Mouse (Mus musculus): Measurements from ENCODE around the gene Gm21190. TPM values are rescaled to one million over a fixed set of nuclear protein-coding genes. Genes with fewer than 3 reads are reported as not detected.
"Not testable (repeated sequence)": the region's sequence is repeated elsewhere in the genome, so short reads cannot be mapped to it uniquely, and the experiment has no call there.

Gm21190 gene
- polyA plus RNA-seq, 1 experiment, result not detected

DNA sequence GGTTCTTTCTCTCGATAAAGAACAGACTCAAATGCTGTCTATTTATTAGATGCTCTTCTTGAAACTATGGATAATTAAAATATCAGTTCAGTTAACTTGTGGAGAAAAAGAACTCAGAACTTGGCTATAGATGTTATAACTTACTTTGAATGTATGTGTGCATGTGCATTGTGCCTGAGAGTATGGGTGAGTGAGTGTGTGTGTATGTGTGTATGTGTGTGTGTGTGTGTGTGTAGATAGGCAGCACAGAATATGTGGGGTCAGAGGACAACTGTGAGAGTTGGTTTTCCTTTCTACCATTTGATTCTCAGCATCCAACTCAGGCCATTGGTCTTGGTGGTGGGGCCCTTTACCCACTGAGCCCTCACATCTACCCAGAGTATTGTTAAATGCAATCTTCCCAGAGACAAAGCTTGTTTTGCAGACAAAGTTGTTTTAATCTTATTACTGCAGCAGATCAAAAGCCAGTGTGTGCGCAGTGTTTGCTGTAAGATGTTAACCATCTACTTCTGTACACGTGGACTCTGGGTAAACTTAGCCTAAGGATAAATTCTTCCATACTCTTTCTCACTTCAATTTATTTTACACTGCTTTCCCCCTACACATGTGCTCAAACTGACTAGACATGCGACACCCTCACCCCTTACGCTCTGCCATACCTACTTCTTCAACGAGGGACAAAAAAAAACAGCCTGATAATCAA, 21.1 kb downstream of the Gm21190 start:
- H3K36me3 ChIP-seq (replicated peaks; ENCODE audit: low read length); H3K27me3 ChIP-seq (replicated peaks); H3K4me3 ChIP-seq (replicated peaks): not testable (repeated sequence)

DNA sequence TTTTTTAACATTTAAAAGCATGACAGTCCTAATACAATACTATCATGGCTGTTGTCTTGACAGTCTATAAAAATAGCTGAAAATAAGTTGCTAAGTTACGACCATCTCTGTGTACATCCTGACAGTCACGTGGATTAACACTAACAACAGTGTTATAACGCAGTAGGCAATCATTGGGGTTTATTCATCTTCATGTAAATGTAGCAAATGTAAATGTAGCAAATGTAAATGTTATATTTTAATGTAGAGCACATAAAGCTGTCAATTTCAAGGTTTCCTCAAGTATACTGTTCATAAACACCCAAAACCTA, 21.8 kb downstream of the Gm21190 start:
- Histone ChIP-seq H3K4me1 (no peaks in the 10 kb centered on the region), H3K36me3 (replicated peaks; ENCODE audit: low read length) (no peaks in the 10 kb centered on the region), H3K9me3 (peaks cover 6% of the 10 kb centered on the region; the same call in 1 of the 2 replicates), H3K4me3 (replicated peaks) (no peak overlapping the region), H3K27me3 (replicated peaks) (no peaks in the 10 kb centered on the region)
- TF ChIP-seq FLI1 (IDR thresholded peaks at IDR 0.05; ENCODE audit: low read length), result no peak
- no peak for TF ChIP-seq GATA1 (IDR thresholded peaks at IDR 0.05; ENCODE audit: borderline replicate concordance, low read length)

More for the DNA sequence above, 21.1 kb downstream of the Gm21190 start:
- not testable (repeated sequence) for H3K9me3 ChIP-seq, H3K4me1 ChIP-seq

DNA sequence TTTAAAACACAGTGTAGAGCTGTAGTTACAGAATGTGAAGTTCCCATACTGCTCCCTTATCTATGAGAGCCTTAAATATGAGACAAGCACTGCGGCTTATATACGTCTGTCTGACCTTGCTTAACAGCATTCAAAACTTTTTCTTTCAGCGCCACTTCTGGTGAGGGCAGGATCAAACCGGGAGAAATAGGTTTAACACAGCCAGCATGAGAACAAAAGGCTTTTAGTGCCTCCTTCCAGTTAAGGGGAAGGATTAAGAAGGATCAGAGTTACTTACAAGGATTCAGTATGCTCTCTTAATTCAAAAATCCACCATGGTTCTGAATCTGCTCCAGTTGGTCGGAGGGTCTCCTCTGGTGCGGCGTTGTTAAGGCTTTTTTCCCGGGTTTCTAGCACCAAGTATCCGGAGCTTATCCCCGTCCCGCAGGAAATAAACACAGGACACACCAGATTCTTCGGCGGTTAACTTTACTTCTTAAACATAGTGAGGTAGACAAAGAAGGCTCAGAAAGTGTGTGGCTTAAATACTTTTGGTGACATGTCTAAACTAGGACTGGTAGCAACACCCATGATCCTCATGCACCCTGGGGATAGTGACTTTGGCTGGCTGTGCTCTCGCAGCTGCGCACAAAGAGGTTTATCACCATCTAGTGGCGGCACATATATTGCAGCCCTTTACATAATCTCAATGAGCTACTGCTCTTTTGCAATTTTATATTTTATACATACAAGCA, 22.3 kb downstream of the Gm21190 start:
- no peaks in the 10 kb centered on the region for H3K27me3 ChIP-seq (replicated peaks)
- TF ChIP-seq GATA1 (IDR thresholded peaks at IDR 0.05; ENCODE audit: borderline replicate concordance, low read length) (no peak), FLI1 (IDR thresholded peaks at IDR 0.05; ENCODE audit: low read length) (no peak)
- H3K4me1 ChIP-seq, result no peaks in the 10 kb centered on the region
- H3K36me3 ChIP-seq (replicated peaks; ENCODE audit: low read length), result no peaks in the 10 kb centered on the region
- H3K4me3 ChIP-seq (replicated peaks), result no peak overlapping the region
- peaks cover 5% of the 10 kb centered on the region; the same call in 1 of the 2 replicates for H3K9me3 ChIP-seq

DNA sequence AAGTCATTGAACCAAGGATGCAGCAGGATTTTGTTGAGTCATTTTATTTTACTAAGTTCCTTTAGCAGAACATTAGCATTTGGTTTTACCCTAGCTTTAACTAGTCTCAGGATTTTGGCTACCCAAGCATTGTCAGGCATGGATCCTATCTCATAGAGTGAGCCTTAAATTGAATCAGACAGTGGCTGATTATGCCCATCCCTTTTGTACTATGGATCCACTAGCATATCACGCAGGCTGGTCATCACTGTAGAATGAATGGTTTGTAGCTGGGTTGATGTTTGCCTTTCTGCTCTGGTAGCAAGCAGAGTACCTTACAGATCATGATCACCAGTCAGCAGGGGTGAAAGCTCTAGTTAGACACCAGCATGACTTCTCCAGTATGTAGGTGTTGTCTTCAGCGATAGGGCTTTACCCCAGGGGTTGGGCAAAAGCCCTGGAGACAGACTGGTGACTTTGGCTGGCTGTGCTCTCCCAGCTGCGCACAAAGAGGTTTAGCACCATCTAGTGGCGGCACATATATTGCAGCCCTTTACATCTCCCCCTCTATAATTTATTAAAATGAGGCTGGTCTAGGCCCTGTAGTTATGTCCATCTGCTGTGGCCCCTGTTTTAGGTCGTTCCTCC, 30.1 kb downstream of the Gm21190 start:
- peaks cover 20% of the 10 kb centered on the region for H3K9me3 ChIP-seq
- H3K36me3 ChIP-seq (replicated peaks; ENCODE audit: low read length); H3K4me3 ChIP-seq (replicated peaks): not testable (repeated sequence)

DNA sequence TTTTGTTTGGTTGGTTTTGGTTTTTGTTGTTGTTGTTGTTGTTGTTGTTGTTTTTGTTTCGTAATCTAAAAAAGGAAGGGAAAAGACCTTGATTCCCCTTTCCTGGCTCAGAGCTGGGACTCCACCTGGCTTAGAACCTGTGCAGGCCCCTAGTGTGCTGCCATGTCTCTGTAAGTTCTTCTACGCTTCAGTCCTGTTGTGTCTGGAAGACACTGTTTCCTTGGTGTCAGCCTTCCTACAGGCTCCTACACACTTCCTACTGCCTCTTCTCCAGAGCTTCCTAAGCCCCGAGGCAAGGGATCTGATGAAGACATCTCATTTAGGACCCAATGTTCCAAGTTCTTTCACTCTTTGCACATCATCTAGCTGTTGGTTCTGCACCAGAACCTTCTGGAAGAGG, 30.7 kb downstream of the Gm21190 start:
- H3K9me3 ChIP-seq, result peaks cover 24% of the 10 kb centered on the region
- not testable (repeated sequence) for H3K27me3 ChIP-seq (replicated peaks); H3K4me1 ChIP-seq; H3K36me3 ChIP-seq (replicated peaks; ENCODE audit: low read length); H3K4me3 ChIP-seq (replicated peaks)

More for the DNA sequence above, 30.1 kb downstream of the Gm21190 start:
- not testable (repeated sequence) for H3K27me3 ChIP-seq (replicated peaks); H3K4me1 ChIP-seq

DNA sequence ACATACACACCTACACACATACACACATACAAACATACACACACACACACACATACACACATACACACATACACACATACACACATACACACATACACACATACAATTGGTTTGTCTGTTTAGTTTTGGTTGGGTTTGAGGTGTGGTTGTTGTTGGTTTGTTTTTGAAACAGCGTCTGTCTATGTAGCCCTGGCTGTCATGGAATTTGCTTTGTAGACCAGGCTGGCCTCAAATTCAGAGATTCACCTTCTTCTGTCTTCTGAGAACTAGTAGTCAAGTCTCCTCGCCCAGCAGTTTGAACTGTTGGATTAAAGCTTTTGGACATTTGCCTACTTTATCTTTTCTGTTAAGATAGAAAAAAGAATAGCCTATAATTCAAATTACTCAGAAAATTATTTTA, 38.1 kb downstream of the Gm21190 start:
- not testable (repeated sequence) for H3K36me3 ChIP-seq (replicated peaks; ENCODE audit: low read length); H3K27me3 ChIP-seq (replicated peaks); H3K4me1 ChIP-seq; H3K4me3 ChIP-seq (replicated peaks)
- peaks cover 14% of the 10 kb centered on the region for H3K9me3 ChIP-seq

DNA sequence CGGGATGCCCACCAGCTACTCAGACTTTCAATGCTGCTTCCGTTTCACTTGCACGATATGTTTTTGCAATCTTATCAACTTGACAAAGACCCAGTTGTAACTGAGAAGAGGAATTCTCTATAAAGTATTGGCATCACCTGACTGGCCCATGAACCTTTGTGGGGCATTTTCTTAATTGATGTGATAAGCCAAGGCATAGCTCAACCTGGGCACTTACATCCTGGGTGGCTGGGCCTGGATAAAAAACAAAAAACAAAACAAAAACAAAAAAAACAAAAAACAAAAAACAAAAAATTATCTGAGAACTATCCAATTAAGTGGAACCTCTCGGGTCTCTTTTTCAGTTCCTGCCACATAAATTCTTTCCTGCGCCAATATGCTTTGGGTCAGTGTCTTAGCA, 40.3 kb downstream of the Gm21190 start:
- H3K9me3 ChIP-seq, result peaks cover 8% of the 10 kb centered on the region
- no peak overlapping the region for H3K4me3 ChIP-seq (replicated peaks)
- no peaks in the 10 kb centered on the region for H3K4me1 ChIP-seq
- TF ChIP-seq GATA1 (IDR thresholded peaks at IDR 0.05; ENCODE audit: borderline replicate concordance, low read length), result no peak
- no peak for TF ChIP-seq FLI1 (IDR thresholded peaks at IDR 0.05; ENCODE audit: low read length)
- H3K27me3 ChIP-seq (replicated peaks), result no peaks in the 10 kb centered on the region
- H3K36me3 ChIP-seq (replicated peaks; ENCODE audit: low read length), result no peaks in the 10 kb centered on the region

DNA sequence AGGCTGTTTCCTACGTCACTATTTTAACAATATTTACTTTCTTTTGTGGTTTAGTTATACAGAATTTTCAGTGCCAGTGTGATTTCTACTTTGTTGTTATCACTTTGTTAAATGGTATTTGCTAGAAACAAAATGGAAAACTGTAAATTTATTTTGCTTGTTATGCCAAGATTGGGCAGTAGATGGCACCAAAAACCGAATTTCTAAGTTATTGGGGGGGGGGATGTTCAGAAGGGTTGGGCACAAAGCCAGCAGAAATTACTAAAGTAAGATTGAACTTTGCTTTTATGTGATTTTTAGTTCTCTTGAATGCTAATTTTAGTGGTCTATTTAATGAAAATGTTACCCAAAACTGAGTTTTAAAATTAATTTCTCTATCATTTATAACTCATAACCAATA, 44.4 kb downstream of the Gm21190 start:
- not testable (repeated sequence) for H3K27me3 ChIP-seq (replicated peaks); H3K9me3 ChIP-seq; H3K4me3 ChIP-seq (replicated peaks); H3K36me3 ChIP-seq (replicated peaks; ENCODE audit: low read length); H3K4me1 ChIP-seq

DNA sequence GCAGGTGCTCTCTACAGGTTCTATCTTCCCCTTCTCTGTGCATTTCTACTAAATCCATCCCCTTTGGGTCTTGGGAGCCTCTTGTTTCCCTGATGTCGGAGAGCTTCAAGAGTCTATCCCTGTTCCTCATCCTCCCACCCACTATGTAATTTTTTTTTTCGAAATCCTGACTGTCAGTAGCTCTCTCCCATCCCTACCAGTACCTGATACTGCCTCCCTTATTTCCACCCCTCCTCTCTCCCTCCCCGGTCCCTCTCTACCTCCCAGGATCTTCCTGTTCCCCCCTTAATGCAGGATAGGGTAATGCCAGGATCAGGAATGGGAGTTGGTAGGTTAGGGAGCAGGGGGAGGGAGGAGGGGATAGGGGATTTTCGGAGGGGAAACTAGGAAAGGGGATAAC, 45.4 kb downstream of the Gm21190 start:
- not testable (repeated sequence) for H3K27me3 ChIP-seq (replicated peaks); H3K4me1 ChIP-seq; H3K9me3 ChIP-seq; H3K4me3 ChIP-seq (replicated peaks); H3K36me3 ChIP-seq (replicated peaks; ENCODE audit: low read length)

DNA sequence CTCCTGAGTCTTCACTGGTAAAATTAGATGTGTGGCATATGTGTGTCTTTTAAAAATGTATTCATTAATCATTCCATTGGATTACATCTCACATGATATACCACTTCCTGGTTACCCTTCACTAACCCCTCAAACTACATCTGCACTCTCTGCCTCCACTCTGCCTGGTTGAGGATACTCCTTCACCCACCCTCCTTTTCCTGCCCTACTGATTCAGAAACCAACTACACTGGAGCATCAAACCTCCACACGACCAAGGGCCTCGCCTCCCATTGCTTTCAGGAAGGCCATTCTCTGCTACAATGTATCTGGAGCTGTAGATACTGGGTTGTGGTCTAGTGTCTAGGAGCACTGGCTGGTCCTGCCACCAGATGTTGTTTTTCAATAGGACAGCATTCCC, 46.2 kb downstream of the Gm21190 start:
- not testable (repeated sequence) for H3K4me3 ChIP-seq (replicated peaks); H3K4me1 ChIP-seq; H3K27me3 ChIP-seq (replicated peaks); H3K9me3 ChIP-seq; H3K36me3 ChIP-seq (replicated peaks; ENCODE audit: low read length)

DNA sequence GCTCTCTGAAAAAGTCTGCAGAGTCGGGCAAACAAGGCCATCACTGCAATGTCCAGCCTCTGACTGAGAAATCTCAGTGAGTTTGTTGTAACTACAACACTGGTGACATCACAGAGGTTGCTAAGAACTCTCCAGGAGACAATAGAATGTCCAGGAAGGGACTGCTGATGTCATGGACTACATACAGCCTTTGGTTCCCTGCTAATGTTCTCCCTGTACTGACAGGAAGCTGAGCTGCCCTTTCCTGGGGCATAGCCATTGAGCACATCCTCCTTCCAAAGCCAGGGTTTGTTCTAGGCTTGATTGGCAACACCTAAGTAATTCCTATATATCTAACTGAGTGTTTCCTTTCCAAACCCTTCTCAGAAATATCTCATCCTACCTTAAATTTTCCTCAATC, 52.6 kb downstream of the Gm21190 start, which contains the start of gene Gm21149:
Gene Gm21149, minus strand, starts transcription at position 101 of the 400 bp plus-strand sequence.
- not testable (repeated sequence) for H3K27me3 ChIP-seq (replicated peaks); H3K36me3 ChIP-seq (replicated peaks; ENCODE audit: low read length); H3K4me1 ChIP-seq; H3K4me3 ChIP-seq (replicated peaks); H3K9me3 ChIP-seq

Other genes starting within 250 kb of the Gm21190 start
- gene Gm21149, start 52.7 kb downstream of the Gm21190 start, polyA plus RNA-seq (2012; ENCODE audit: insufficient read depth, low replicate concordance), result not detected in 2 replicates
- not detected in 2 replicates for gene Gm21083, start 48.1 kb upstream of the Gm21190 start, polyA plus RNA-seq (2012; ENCODE audit: insufficient read depth, low replicate concordance)
- gene Speer4d, start 89.8 kb upstream of the Gm21190 start, polyA plus RNA-seq (2012; ENCODE audit: insufficient read depth, low replicate concordance), result not detected in 2 replicates
- not detected in 2 replicates for gene 4930572O03Rik, start 127.8 kb upstream of the Gm21190 start, polyA plus RNA-seq (2012; ENCODE audit: insufficient read depth, low replicate concordance)
- gene Speer4c, start 185.0 kb upstream of the Gm21190 start, polyA plus RNA-seq (2012; ENCODE audit: insufficient read depth, low replicate concordance), result not detected in 2 replicates

Data from megakaryocyte, embryonic 14.5 days (primary cell).